Mouse (Mus musculus) c-Kit-positive CD71-positive TER-119-negative erythroid progenitor cells, embryonic 14.5 days (primary cell): Measurements from ENCODE around the gene Pwwp2a.

ENCODE experiments used
- DNase-seq: peaks from one replicate; pipeline ENCODE4 v3.0.0-alpha.2; 2013; ENCODE audit warnings: low read depth

Pwwp2a gene

DNA sequence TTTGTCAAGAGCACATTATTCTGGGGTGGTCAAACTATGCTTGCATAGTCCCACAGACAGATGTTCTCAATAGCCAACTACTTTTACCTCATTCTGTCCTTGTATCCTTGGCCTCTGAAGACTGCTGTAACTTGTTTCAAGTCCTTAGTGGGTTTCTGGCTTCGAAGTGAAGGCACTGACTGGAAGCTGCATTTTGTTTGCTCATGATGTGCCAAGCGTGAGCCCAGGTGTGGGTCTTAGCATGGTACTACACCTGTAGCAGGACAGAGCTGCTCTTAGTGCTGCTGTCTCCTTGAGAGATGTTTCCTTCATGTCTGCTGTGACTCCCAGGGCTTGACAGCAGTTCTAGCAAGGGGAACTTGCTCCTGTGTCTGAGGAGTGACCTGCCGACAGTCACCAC, 41.6 kb downstream of the Pwwp2a start:
- DNase-seq, result no peak

DNA sequence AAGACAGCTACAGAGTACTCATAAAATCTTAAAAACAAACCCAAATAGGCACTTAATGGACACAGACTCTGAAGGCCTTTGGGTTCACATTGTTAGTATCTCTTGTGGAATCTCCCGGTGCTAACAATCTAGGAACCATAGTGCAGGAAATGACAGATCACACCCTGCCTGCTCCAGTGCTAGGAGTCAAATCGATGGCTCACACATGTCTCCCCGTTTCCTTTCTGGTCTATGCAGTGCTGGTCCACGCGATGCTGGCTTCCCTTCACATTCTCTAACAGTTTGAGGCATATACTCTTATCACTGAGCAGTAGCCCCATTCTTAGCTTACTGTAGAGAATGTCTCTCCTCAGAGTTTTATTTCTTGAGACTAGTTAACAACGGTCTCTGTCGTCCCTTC, 46.0 kb downstream of the Pwwp2a start:
- DNase-seq, result no peak

- DNase-seq, result no peak
Observed at GRCm38 (mm10) chr11:43728737-43729301, 47.0 kb downstream of the Pwwp2a start.

- DNase-seq, result peak; percentile 93
Observed at GRCm38 (mm10) chr11:43747233-43748226, 65.7 kb downstream of the Pwwp2a start, which contains the start of gene Ttc1. Gene Ttc1 (minus strand): TSS chr11:43748008.

- no peak for DNase-seq
Observed at GRCm38 (mm10) chr11:43751542-43751941, 69.7 kb downstream of the Pwwp2a start.

DNA sequence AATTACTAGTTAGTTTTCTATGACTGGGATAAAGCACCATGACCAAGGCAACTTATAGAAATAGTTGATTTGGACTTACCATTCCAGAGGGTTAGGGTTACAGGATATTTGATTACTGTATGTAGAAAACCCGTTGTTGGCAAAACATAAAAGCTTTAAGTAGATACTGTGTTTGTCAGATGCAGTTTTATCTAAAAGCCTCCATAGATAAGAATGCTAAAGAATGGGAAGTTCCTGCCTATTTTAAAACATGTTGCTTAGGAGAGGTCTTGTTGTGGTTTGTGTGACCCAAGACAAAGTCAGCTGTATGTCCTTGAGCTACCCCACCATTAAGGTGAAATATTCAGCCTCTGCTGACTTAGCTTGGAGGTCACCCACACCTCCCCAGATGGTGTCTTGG, 72.8 kb downstream of the Pwwp2a start:
- DNase-seq, result no peak

DNA sequence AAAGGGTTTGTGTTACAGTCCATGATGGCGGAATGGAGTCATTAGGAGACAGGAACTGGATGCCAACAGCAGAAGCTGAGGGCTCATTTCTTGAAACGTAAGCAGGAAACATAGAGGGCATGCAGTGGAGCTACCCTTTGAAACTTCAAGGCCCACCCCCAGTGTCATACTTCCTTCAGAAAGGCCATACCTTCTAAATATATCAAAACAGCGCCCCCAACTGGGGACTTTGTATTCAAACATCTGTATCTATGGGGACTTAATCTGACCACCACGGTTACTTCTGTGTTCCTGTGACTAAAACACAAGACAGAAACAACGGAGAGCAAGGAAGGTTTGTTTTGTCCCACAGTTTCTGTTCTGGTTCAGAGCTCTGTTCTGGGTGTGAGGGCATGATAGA, 73.6 kb downstream of the Pwwp2a start:
- peak; percentile 9 for DNase-seq

GRCm38 (mm10) chr11:43758436-43758835, 76.6 kb downstream of the Pwwp2a start:
- DNase-seq, result no peak

DNA sequence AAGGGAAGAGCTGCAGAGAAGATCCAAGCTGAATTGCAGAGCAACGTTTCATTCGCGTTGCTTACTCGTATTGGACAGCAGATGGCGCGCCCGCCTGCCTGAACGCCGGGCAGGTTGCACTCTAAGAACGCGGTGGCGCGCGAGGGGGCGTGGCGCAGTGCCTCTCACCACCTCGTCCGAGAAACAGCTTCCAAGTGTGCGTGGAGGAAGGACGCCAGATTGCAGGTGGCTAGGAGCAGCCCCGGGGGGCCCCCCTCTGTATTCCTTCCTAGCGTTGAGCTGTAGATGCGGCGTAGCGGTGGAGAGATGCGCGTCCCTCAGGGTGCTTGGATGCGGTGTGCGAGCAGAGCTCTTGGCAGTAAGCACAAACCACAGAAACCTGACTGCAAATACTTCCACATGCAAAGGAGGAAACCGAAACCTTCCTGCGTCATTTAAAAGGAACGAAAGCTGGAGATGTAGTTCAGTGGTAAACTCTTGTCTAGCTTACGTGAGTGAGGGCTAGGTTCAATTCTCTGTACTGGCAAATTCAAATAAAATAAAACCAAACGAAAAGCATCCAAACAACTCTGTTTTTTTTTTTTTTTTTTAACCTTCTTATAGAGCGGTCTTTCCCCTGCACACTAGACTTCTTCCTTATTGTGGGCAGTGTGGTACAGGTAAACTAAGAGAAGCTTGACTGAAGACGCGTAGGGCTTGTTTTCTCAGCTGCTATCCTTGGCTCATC, 85.3 kb downstream of the Pwwp2a start:
- peak; percentile 42 for DNase-seq

DNA sequence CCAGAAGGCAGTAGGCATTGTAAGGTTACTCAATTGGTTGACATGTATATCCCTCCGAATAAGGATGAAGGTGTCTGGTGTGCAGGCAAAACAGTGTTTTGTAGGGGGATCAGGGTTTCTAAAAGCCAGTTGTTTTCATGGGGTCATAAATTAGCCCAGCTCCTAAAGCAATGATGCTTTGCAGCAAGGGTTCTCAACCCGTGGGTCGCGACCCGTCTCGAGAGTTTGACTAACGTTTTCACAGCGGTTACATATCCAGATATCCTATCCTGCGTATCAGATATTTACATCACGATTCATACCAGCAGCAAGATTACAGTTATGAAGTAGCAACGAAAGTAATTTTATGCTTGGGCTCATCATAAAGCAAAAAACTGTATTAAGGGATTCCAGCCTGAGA, 86.0 kb downstream of the Pwwp2a start:
- DNase-seq, result no peak

- DNase-seq, result no peak
Observed at GRCm38 (mm10) chr11:43770110-43770509, 88.3 kb downstream of the Pwwp2a start.
